19 mouse cellular contexts compared by ENCODE assay signal in the genomic region with DNA sequence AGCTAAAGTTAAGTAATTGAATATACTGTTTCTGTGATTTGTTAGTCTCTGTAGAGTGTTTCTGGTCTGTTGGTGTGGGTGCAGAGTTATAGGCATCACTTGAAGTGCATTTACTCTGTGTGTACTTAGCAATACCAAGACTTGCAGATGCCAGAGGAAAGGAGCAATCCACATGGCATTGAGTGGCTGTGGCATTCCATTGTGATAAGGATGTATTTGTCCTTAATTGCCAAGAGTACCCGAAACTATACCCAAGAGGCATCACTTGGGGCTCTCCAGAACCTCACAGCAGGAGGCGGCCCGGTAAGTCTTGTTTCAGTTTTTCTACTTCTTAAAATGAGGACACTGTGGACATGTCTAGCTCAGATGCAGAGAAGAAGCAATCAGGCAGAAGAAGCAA. TPM values are rescaled to one million over a fixed set of nuclear protein-coding genes. Genes with fewer than 3 reads are reported as not detected.
DNase-seq lines count a peak whose midpoint lies in the region; ATAC-seq lines count a peak whose summit lies in the region.
"Had no signal": no experiment of that assay in that cellular context is flagged by ENCODE, and none has a peak within 500 bp of the region (broad histone marks: within the 10 kb centered on the region; RNA-seq: fewer than 3 reads in every experiment).

No protein-coding gene starts in this region.

- DNase-seq in heart, postnatal 14 days: no peak
- DNase-seq in lung, postnatal 25 days (ENCODE audit: low spot score): peak; percentile 56
- no peak for DNase-seq in thymus, adult 18-20 months
- no peak for DNase-seq in Muller cell, postnatal 12 days (ENCODE audit: inconsistent ontology term)
- DNase-seq: adrenal gland, adult 2 months; adrenal gland, postnatal 25 days; cerebellum, adult 18-20 months; cerebellum, postnatal 10 days; gastrocnemius, postnatal 10 days; heart, adult 18-20 months; heart, postnatal 10 days had no signal

- intact Hi-C loops in heart, postnatal 14 days (cut with DNase I): no loop called here

- H3K36me3 ChIP-seq in heart, embryonic 16.5 days (ENCODE audit: control insufficient read depth, insufficient read depth): peaks cover 26% of the 10 kb centered on the region
- no peaks in the 10 kb centered on the region for H3K36me3 ChIP-seq in lung, embryonic 16.5 days (ENCODE audit: control insufficient read depth, insufficient read depth, low read length)
- H3K36me3 ChIP-seq: embryonic facial prominence, embryonic 12.5 days; forebrain, embryonic 15.5 days; hindbrain, embryonic 10.5 days had no signal

- H3K27me3 ChIP-seq in heart, embryonic 16.5 days (ENCODE audit: control insufficient read depth, insufficient read depth, low read length): no peaks in the 10 kb centered on the region
- no peaks in the 10 kb centered on the region for H3K27me3 ChIP-seq in lung, embryonic 16.5 days (ENCODE audit: control insufficient read depth, insufficient read depth, low read depth, low read length)
- H3K27me3 ChIP-seq: CH12.LX; embryonic facial prominence, embryonic 12.5 days; forebrain, embryonic 15.5 days had no signal

- peaks cover 16% of the 10 kb centered on the region for H3K4me1 ChIP-seq in heart, embryonic 16.5 days (ENCODE audit: control insufficient read depth, insufficient read depth, low read length)
- H3K4me1 ChIP-seq in lung, embryonic 16.5 days (replicated peaks; ENCODE audit: control insufficient read depth, insufficient read depth, low read length): peaks cover 5% of the 10 kb centered on the region; the same call in 1 of the 2 replicates
- H3K4me1 ChIP-seq: embryonic facial prominence, embryonic 12.5 days; forebrain, embryonic 15.5 days; hindbrain, embryonic 10.5 days had no signal

- no peak overlapping the region for H3K9ac ChIP-seq in heart, embryonic 16.5 days (ENCODE audit: low read length)
- no peak overlapping the region for H3K9ac ChIP-seq in lung, embryonic 16.5 days (ENCODE audit: low read length)
- H3K9ac ChIP-seq: embryonic facial prominence, embryonic 12.5 days; forebrain, embryonic 15.5 days; hindbrain, embryonic 14.5 days had no signal

- no peak for ATAC-seq in heart, embryonic 16.5 days (replicated peaks; ENCODE audit: extremely low read depth, insufficient read depth, low FRiP score)
- ATAC-seq in lung, embryonic 16.5 days (ENCODE audit: low read depth): peak; percentile 71
- ATAC-seq: forebrain, embryonic 15.5 days had no signal

- no peak overlapping the region for H3K4me3 ChIP-seq in heart, embryonic 16.5 days (ENCODE audit: low read length)
- no peak overlapping the region for H3K4me3 ChIP-seq in lung, embryonic 16.5 days (ENCODE audit: low read length)
- H3K4me3 ChIP-seq: embryonic facial prominence, embryonic 12.5 days; forebrain, embryonic 15.5 days; hindbrain, embryonic 10.5 days had no signal

- no peaks in the 10 kb centered on the region for H3K9me3 ChIP-seq in heart, embryonic 16.5 days (replicated peaks; ENCODE audit: control insufficient read depth, low read length)
- H3K9me3 ChIP-seq in lung, embryonic 16.5 days (ENCODE audit: control insufficient read depth, low read length): no peaks in the 10 kb centered on the region
- H3K9me3 ChIP-seq: embryonic facial prominence, embryonic 12.5 days; forebrain, embryonic 15.5 days; hindbrain, embryonic 10.5 days had no signal

- peak overlapping the region; percentile 37; the same call in 1 of the 2 replicates for H3K27ac ChIP-seq in heart, embryonic 16.5 days (ENCODE audit: low read length)
- peak overlapping the region; percentile 57; the same call in 1 of the 2 replicates for H3K27ac ChIP-seq in lung, embryonic 16.5 days (ENCODE audit: low read length)
- H3K27ac ChIP-seq: embryonic facial prominence, embryonic 12.5 days; forebrain, embryonic 15.5 days; hindbrain, embryonic 10.5 days; hindbrain, embryonic 14.5 days had no signal

- no peak overlapping the region for H3K4me2 ChIP-seq in heart, embryonic 16.5 days (ENCODE audit: low read depth, low read length)
- no peak overlapping the region for H3K4me2 ChIP-seq in lung, embryonic 16.5 days (ENCODE audit: low read depth, low read length)
- H3K4me2 ChIP-seq: embryonic facial prominence, embryonic 12.5 days; forebrain, embryonic 15.5 days; heart, embryonic 11.5 days; hindbrain, embryonic 14.5 days had no signal

- 71% methylated on average over 3 of the region's 3 CpGs for WGBS in heart, embryonic 16.5 days
- 56% methylated on average over 3 of the region's 3 CpGs for WGBS in lung, embryonic 16.5 days

RNA-seq across cellular contexts. Expression of gene Yars2, which starts 40.3 kb away (rescaled TPM):
- 38.9 and 41.5 TPM in 2 replicates for polyA plus RNA-seq in heart, embryonic 16.5 days (2015; fragmentation: Nextera tagmentation; extraction: Ambion mirVana)
- total RNA-seq in heart, postnatal 14 days (2021): 10 to 100 TPM; 27.1 to 27.8 TPM
- polyA plus RNA-seq in lung, embryonic 16.5 days (2015; fragmentation: Nextera tagmentation; extraction: Ambion mirVana): 23.6 and 29.3 TPM in 2 replicates

RNA-seq across cellular contexts. Expression of gene Pkp2, which starts 49.3 kb away (rescaled TPM):
- polyA plus RNA-seq in heart, embryonic 16.5 days (2015; fragmentation: Nextera tagmentation; extraction: Ambion mirVana): 116 and 117 TPM in 2 replicates
- total RNA-seq in heart, postnatal 14 days (2021): 100 to 1,000 TPM; 111 TPM
- polyA plus RNA-seq in lung, embryonic 16.5 days (2015; fragmentation: Nextera tagmentation; extraction: Ambion mirVana): 11.9 and 12.9 TPM in 2 replicates
